In genomic region chr9:53004253-53004978, GRCm38 (mm10) we compare ENCODE assay signal across 23 mouse cellular contexts.
DNase-seq lines count a peak whose midpoint lies in the region; ATAC-seq lines count a peak whose summit lies in the region.
"Had no signal": no experiment of that assay in that cellular context is flagged by ENCODE, and none has a peak within 500 bp of the region (broad histone marks: within the 10 kb centered on the region; RNA-seq: fewer than 3 reads in every experiment).

No protein-coding gene starts in this region.

- no peak for ATAC-seq in hindbrain, embryonic 14.5 days (ENCODE audit: low FRiP score)
- peak; percentile 83; the same call in 1 of the 2 replicates for ATAC-seq in forebrain, embryonic 16.5 days
- peak; percentile 58; the same call in 1 of the 2 replicates for ATAC-seq in midbrain, embryonic 16.5 days
- ATAC-seq: Patski had no signal

- no peak overlapping the region for H3K4me2 ChIP-seq in hindbrain, embryonic 14.5 days (replicated peaks)
- no peak overlapping the region for H3K4me2 ChIP-seq in forebrain, embryonic 16.5 days (ENCODE audit: low read length)
- H3K4me2 ChIP-seq in midbrain, embryonic 16.5 days (ENCODE audit: low read length) = no peak overlapping the region
- H3K4me2 ChIP-seq: heart, embryonic 13.5 days; hindbrain, embryonic 13.5 days; liver, embryonic 15.5 days; lung, embryonic 15.5 days had no signal

- no peak for DNase-seq in hindbrain, embryonic 14.5 days (ENCODE audit: low spot score)
- no peak for DNase-seq in hindbrain, embryonic 10.5 days (ENCODE audit: low spot score)
- DNase-seq in brain, adult 2 months (ENCODE audit: low read depth, low spot score) = peak; percentile 34
- DNase-seq in lung, postnatal 10 days = no peak
- DNase-seq in spleen, postnatal 10 days (ENCODE audit: low spot score in 2 of 2) = no peak
- DNase-seq: adrenal gland, adult 2 months; cerebellum, adult 8-10 months; gastrocnemius, postnatal 25 days; heart, adult 2 months; heart, postnatal 14 days; kidney, adult 2 months; liver had no signal

- H3K4me1 ChIP-seq in hindbrain, embryonic 14.5 days (replicated peaks; ENCODE audit: control insufficient read depth, insufficient read depth, low read length) = no peaks in the 10 kb centered on the region
- H3K4me1 ChIP-seq in hindbrain, embryonic 10.5 days (replicated peaks) = no peaks in the 10 kb centered on the region
- peaks cover 6% of the 10 kb centered on the region for H3K4me1 ChIP-seq in forebrain, embryonic 16.5 days (replicated peaks; ENCODE audit: control insufficient read depth, insufficient read depth, low read length)
- peaks cover 2% of the 10 kb centered on the region for H3K4me1 ChIP-seq in midbrain, embryonic 16.5 days (ENCODE audit: control insufficient read depth, insufficient read depth, low read length)
- H3K4me1 ChIP-seq: heart, embryonic 13.5 days; hindbrain, embryonic 13.5 days; limb, embryonic 10.5 days; liver, embryonic 15.5 days; lung, embryonic 15.5 days had no signal

- 57% methylated on average over 3 of the region's 3 CpGs for WGBS in hindbrain, embryonic 14.5 days
- WGBS in hindbrain, embryonic 10.5 days = 85% methylated on average over 3 of the region's 3 CpGs
- 7% methylated on average over 3 of the region's 3 CpGs for WGBS in forebrain, embryonic 16.5 days
- 21% methylated on average over 3 of the region's 3 CpGs for WGBS in midbrain, embryonic 16.5 days

- no peaks in the 10 kb centered on the region for H3K27me3 ChIP-seq in hindbrain, embryonic 14.5 days (ENCODE audit: control insufficient read depth, insufficient read depth, low read length)
- no peaks in the 10 kb centered on the region for H3K27me3 ChIP-seq in hindbrain, embryonic 10.5 days (ENCODE audit: insufficient read depth, poor library complexity, severe bottlenecking)
- no peaks in the 10 kb centered on the region for H3K27me3 ChIP-seq in forebrain, embryonic 16.5 days (replicated peaks; ENCODE audit: control insufficient read depth, insufficient read depth, low read length)
- H3K27me3 ChIP-seq in midbrain, embryonic 16.5 days (ENCODE audit: control insufficient read depth, insufficient read depth, low read depth, low read length) = no peaks in the 10 kb centered on the region
- H3K27me3 ChIP-seq: heart, embryonic 13.5 days; hindbrain, embryonic 13.5 days; liver, embryonic 15.5 days; lung, embryonic 15.5 days; Patski had no signal

- no peak overlapping the region for H3K4me3 ChIP-seq in hindbrain, embryonic 14.5 days (replicated peaks; ENCODE audit: low read length)
- H3K4me3 ChIP-seq in hindbrain, embryonic 10.5 days = no peak overlapping the region
- no peak overlapping the region for H3K4me3 ChIP-seq in forebrain, embryonic 16.5 days (replicated peaks; ENCODE audit: low read length)
- no peak overlapping the region for H3K4me3 ChIP-seq in midbrain, embryonic 16.5 days (ENCODE audit: low read depth, low read length)
- H3K4me3 ChIP-seq: heart, adult 2 months; heart, embryonic 13.5 days; hindbrain, embryonic 13.5 days; limb, embryonic 10.5 days; liver, embryonic 15.5 days; lung, embryonic 15.5 days had no signal

- H3K9ac ChIP-seq in hindbrain, embryonic 14.5 days = no peak overlapping the region
- H3K9ac ChIP-seq in forebrain, embryonic 16.5 days (replicated peaks; ENCODE audit: low read depth, low read length) = no peak overlapping the region
- no peak overlapping the region for H3K9ac ChIP-seq in midbrain, embryonic 16.5 days (ENCODE audit: low read depth, low read length)
- H3K9ac ChIP-seq: heart, embryonic 13.5 days; hindbrain, embryonic 13.5 days; liver, embryonic 15.5 days; lung, embryonic 15.5 days had no signal

- H3K9me3 ChIP-seq in hindbrain, embryonic 14.5 days (ENCODE audit: control insufficient read depth, low read length) = no peaks in the 10 kb centered on the region
- peaks cover 5% of the 10 kb centered on the region; the same call in 1 of the 2 replicates for H3K9me3 ChIP-seq in hindbrain, embryonic 10.5 days
- H3K9me3 ChIP-seq in forebrain, embryonic 16.5 days (ENCODE audit: control insufficient read depth, low read length) = no peaks in the 10 kb centered on the region
- no peaks in the 10 kb centered on the region for H3K9me3 ChIP-seq in midbrain, embryonic 16.5 days (replicated peaks; ENCODE audit: control insufficient read depth, low read length, poor library complexity, severe bottlenecking)
- H3K9me3 ChIP-seq: heart, embryonic 13.5 days; hindbrain, embryonic 13.5 days; limb, embryonic 10.5 days; liver, embryonic 15.5 days; lung, embryonic 15.5 days had no signal

- H3K27ac ChIP-seq in hindbrain, embryonic 14.5 days = peak overlapping the region; percentile 54
- H3K27ac ChIP-seq in hindbrain, embryonic 10.5 days = no peak overlapping the region
- H3K27ac ChIP-seq in forebrain, embryonic 16.5 days (ENCODE audit: low read length) = peak overlapping the region; percentile 53
- peak overlapping the region; percentile 53; the same call in 1 of the 2 replicates for H3K27ac ChIP-seq in midbrain, embryonic 16.5 days (ENCODE audit: low read length)
- H3K27ac ChIP-seq: heart, adult 2 months; heart, embryonic 13.5 days; hindbrain, embryonic 13.5 days; kidney, postnatal 0 days; limb, embryonic 10.5 days; liver, embryonic 15.5 days; lung, embryonic 15.5 days; macrophage; stomach, postnatal 0 days had no signal

- H3K36me3 ChIP-seq in hindbrain, embryonic 14.5 days (replicated peaks; ENCODE audit: control insufficient read depth, insufficient read depth) = no peaks in the 10 kb centered on the region
- no peaks in the 10 kb centered on the region for H3K36me3 ChIP-seq in hindbrain, embryonic 10.5 days
- no peaks in the 10 kb centered on the region for H3K36me3 ChIP-seq in forebrain, embryonic 16.5 days (ENCODE audit: control insufficient read depth, insufficient read depth)
- no peaks in the 10 kb centered on the region for H3K36me3 ChIP-seq in midbrain, embryonic 16.5 days (ENCODE audit: control insufficient read depth, insufficient read depth, low read length)
- H3K36me3 ChIP-seq: heart, embryonic 13.5 days; hindbrain, embryonic 13.5 days; limb, embryonic 10.5 days; liver, embryonic 15.5 days; lung, embryonic 15.5 days had no signal
